Mouse (Mus musculus) lung, adult 18-20 months (tissue): ENCODE measurements around the gene Map3k4.

Experiments
- DNase-seq, 2 experiments: peaks; one replicate each; pipeline ENCODE4 v3.0.0; 2022; ENCODE audit warnings: mixed read lengths in 2 of 2

The Map3k4 gene

GRCm38 (mm10) chr17:12318663-12319201 is at the start of gene Map3k4:
TSS of gene Map3k4 (minus strand) at chr17:12318796.
- DNase-seq, result peak; percentile 94

- DNase-seq, result peak; percentile 52 to 63
These were observed 48.9 kb upstream of the Map3k4 start for GRCm38 (mm10) chr17:12367373-12367930.

- DNase-seq, result no peak
These were observed 45.8 kb upstream of the Map3k4 start for GRCm38 (mm10) chr17:12364426-12364735.

- no peak for DNase-seq
These were observed 45.2 kb upstream of the Map3k4 start for GRCm38 (mm10) chr17:12363601-12364425.

- no peak for DNase-seq
These were observed 41.3 kb upstream of the Map3k4 start for GRCm38 (mm10) chr17:12359876-12360275.

GRCm38 (mm10) chr17:12352781-12353180 is 34.2 kb upstream of the Map3k4 start:
- DNase-seq, result no peak

- DNase-seq, result no peak
These were observed 33.0 kb upstream of the Map3k4 start for GRCm38 (mm10) chr17:12351564-12351963.

- DNase-seq, result no peak
These were observed 28.9 kb upstream of the Map3k4 start for GRCm38 (mm10) chr17:12347462-12347861.

- DNase-seq, result peak; percentile 5 to 16
These were observed 25.2 kb upstream of the Map3k4 start for GRCm38 (mm10) chr17:12343702-12344376.

- DNase-seq, result no peak
These were observed 18.6 kb upstream of the Map3k4 start for GRCm38 (mm10) chr17:12337156-12337555.

GRCm38 (mm10) chr17:12336073-12336868 is 17.7 kb upstream of the Map3k4 start:
- DNase-seq, result no peak

- DNase-seq, result no peak
These were observed 16.5 kb upstream of the Map3k4 start for GRCm38 (mm10) chr17:12335115-12335514.

- peak; percentile 65 to 78 for DNase-seq
These were observed 9.4 kb upstream of the Map3k4 start for GRCm38 (mm10) chr17:12327847-12328518.

GRCm38 (mm10) chr17:12319786-12320185 is 1.2 kb upstream of the Map3k4 start:
- DNase-seq, result no peak

GRCm38 (mm10) chr17:12317954-12318651 is 493 bp downstream of the Map3k4 start:
- DNase-seq, result no peak

- DNase-seq, result no peak
These were observed 1.0 kb downstream of the Map3k4 start for GRCm38 (mm10) chr17:12317607-12317953.

GRCm38 (mm10) chr17:12316251-12316650 is 2.3 kb downstream of the Map3k4 start:
- DNase-seq, result no peak

- no peak for DNase-seq
These were observed 6.3 kb downstream of the Map3k4 start for GRCm38 (mm10) chr17:12312248-12312647.

- DNase-seq, result no peak
These were observed 9.1 kb downstream of the Map3k4 start for GRCm38 (mm10) chr17:12309493-12309892.

- DNase-seq, result no peak
These were observed 9.5 kb downstream of the Map3k4 start for GRCm38 (mm10) chr17:12309059-12309458.

- no peak for DNase-seq
These were observed 11.1 kb downstream of the Map3k4 start for GRCm38 (mm10) chr17:12307251-12308135.
